Mouse (Mus musculus) ES-E14 (cell line): ENCODE data around the gene Lmod2.

Experiments
- CHD2 ChIP-seq: IDR thresholded peaks from 2 replicates; pipeline ENCODE4 v1.6.1; 2014; ENCODE audit warnings: mild to moderate bottlenecking, low read depth, low read length, inconsistent platforms
- MAFK ChIP-seq: IDR thresholded peaks from 2 replicates; pipeline ENCODE4 v1.6.1; 2014; ENCODE audit warnings: mild to moderate bottlenecking, low read depth, low read length, inconsistent platforms; ENCODE audit not compliant: insufficient read depth

GRCm38 (mm10) chr6:24600134-24600533, 2.6 kb downstream of the Lmod2 start:
- TF ChIP-seq CHD2 (no peak), MAFK (no peak)
